Mouse (Mus musculus) ovary, postnatal 36 days (tissue): ENCODE results near the gene Tmem179b.

Source experiments
- DNase-seq: peaks from one replicate; pipeline ENCODE4 v3.0.0; 2022; ENCODE audit warnings: low spot score, mixed read lengths

Tmem179b gene

DNA sequence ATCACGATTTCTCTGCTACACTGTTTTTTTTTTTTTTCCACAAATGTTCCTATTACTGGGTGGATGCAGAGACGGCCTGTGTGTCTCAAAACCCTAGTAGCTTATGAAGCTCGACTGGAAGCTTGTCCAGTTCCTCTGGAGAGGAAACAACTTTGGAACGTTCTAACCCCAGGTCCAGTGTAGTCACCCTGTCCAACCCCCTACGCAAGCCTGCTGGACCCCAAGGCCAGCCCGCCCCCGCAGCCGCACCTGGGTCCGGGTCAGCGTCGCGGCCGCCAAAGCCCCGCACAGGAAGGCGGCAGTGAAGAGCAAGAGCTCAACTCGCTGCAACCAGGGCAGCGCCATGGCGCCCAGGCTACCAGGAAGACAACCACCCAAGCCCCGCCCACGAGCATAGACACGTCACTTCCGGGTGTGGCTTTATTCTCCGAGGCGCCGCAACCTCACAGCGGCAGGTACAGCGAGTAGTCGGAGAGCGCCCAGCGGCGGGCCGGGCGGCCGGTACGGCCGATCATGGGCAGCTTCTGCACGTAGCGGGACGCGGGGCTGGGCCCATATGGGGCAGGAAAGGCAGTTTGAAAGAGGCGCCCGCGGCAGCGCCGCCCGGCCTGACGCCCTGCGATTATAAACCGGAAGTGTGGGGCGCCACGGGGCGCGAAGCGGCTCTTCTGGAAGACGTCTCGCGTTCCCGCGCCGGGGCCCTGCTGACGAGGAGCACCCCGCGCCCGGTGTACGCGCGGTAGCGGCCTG, at the start of gene Tmem179b:
Gene Tmem179b (minus strand): TSS at position 382 of the 750 bp plus-strand sequence.
- DNase-seq = peak; percentile 96

GRCm38 (mm10) chr19:8822696-8823095, 48.4 kb upstream of the Tmem179b start:
- no peak for DNase-seq

DNA sequence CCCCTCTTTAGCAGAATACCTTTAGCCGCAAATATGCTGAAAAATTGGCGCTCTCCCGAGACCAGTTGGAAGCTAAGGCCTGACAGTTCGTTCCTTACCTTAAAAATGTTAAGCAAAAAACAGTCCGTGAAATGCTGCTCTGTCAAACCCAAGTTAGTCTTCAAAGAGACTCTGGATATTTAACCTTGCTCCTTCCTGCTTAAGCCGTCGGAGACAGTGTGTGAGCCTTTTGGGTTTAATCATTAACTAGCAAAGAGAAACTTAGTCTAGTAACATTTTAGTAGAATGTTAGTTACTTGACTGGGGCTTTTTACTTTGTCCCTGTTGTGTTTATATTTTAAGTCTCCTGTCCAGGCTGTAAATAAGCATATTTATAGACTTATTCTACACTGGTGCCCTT, 46.9 kb upstream of the Tmem179b start:
- no peak for DNase-seq

GRCm38 (mm10) chr19:8820424-8820956, 46.2 kb upstream of the Tmem179b start:
- no peak for DNase-seq

GRCm38 (mm10) chr19:8819596-8820423, 45.5 kb upstream of the Tmem179b start, which contains the start of gene Hnrnpul2:
Gene Hnrnpul2, plus strand, starts transcription at chr19:8820010.
- peak; percentile 98 for DNase-seq

GRCm38 (mm10) chr19:8818801-8819595, 44.7 kb upstream of the Tmem179b start, which contains the start of gene Ttc9c:
Gene Ttc9c, minus strand, starts transcription at chr19:8819333.
- DNase-seq = peak; percentile 94

DNA sequence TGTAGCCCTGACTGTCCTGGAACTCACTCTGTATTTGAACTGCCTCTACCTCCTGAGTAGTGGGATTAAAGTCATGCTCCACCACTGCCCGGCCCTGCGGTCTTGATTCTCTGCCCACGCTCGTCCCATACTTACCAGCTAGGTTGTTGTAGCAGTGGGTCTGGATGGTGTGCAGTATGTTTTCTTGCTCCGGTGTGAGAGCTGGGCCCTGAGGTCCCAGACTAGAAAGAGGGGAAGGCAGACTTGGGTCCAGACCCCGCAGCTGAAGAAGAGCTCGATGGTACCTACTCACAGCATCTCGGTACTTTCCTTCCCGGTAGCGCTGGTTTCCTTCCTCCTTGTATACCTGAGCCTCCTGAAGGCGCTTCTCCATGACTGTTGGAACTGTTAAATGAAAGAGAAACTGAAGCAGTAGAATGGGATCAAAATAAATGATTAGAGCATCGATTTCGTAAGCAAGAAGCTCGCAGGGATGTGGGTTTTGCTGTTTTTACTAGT, 44.1 kb upstream of the Tmem179b start:
- no peak for DNase-seq

DNA sequence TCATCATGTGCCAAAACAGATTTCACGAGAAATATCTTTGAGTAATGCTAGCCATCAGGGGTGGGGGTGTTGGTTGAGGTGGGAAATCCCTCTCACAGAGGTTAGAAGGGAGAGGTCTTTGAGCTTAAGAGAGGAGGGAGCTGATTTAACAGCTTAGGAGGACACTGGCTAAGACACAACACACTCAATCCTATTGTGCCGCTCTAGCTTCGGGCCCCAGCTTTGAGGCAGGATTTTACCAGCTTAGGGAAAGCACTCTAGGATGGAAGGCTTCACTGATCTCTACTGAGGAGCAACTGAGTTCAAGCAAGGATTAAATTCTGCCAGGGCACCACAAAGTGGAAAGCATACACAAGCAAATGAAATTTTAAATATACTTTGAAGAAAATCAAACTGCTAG, 42.7 kb upstream of the Tmem179b start:
- no peak for DNase-seq

DNA sequence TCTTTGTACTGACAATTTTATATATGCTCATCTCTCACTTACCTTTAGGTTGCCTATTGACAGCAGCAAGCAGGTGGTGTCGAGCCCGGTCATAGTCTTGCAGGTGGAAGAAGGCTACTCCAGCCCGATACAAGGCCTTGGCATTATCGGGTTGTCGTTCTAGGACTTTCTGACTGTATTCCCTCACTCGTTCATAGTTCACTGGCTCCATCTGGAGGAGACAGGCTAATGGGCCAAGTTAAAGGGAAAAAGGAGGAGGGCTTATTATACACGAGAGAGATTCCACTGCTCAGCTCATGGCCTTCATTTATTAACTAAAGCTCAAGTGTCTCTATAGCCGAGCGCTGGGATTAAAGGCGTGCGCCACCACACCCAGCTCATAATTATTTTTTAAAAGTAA, 41.5 kb upstream of the Tmem179b start:
- DNase-seq = no peak

DNA sequence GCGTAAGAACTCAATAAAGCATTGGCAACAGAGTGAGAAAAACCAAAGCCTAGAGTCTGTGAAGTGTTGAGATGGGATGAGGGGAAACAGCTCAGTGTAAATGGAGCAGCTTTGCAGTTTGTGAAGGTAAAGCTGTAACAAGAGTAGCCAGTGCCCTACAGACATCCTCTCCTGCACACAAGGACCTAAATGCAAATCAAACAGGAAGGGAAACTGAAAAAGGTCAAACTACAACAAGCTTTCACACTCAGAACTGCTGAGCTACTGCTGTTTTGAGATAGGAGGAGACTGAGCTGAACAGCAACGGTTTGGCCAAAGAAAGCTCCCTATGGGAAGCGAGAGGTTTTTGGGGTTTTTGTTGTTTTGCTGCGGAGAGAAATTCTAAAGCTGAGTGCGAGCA, 32.5 kb upstream of the Tmem179b start:
- DNase-seq = no peak

GRCm38 (mm10) chr19:8803879-8804660, 29.8 kb upstream of the Tmem179b start:
- DNase-seq = no peak

DNA sequence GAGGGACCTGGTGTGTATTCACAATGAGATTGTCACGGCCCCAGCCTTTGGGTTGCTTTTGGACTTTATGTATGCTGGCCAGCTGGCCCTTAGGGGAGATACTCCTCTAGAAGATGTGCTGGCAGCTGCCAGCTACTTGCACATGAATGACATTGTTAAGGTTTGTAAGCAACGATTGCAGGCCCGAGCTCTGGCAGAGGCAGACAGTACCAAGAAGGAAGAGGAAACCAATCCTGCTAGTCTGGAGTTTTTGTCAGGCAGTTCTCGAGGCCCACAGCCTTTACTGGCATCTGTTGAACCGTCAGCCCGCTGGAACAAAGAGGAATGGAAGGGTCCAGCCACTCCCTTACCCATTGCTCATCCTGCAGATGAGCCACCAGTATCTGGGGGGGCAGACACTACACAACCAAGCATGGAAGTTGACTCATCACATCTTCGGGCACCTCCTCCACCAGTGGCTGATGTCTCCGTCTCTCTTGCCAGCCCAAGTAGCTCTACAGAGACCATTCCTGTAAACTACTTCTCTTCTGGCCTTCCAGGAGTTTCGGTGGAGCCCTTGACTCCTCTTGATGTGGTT, 29.0 kb upstream of the Tmem179b start:
- DNase-seq = no peak

DNA sequence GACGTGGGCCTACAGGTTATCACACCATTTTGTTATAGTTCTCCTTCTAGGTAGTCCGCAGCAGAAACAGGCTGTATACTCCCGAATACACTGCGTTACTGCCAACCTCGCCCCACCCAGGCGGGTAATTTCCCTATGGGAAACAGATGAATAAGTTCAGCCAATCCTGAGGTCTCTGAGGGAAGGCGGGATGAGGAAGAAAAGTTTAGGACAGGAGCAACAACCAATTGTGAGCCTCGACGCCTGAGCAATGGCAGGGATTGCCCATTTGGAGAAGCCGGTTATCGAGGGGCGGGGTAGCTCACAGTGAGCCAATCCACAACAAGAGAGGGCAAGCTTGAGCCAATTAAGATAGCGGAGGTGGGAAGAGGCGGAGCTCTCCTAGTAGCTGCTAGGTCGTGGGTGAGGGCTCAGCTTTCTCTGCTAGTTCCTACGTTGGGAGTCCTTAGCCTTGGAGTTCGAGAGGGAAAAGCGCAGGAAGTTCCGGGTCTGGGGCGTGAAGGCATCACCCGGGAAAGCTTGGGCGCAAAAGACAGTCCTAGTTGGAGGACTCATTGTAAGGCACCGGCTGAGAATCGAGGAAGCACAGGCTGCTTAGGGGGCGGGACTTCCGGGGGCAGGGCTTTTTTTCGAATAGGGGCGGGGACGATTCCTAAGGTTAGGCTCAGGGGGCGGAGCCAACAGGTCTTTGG, 28.0 kb upstream of the Tmem179b start, which contains the start of gene Zbtb3:
Gene Zbtb3 (plus strand): TSS at position 426 of the 692 bp plus-strand sequence.
- DNase-seq = peak; percentile 87

DNA sequence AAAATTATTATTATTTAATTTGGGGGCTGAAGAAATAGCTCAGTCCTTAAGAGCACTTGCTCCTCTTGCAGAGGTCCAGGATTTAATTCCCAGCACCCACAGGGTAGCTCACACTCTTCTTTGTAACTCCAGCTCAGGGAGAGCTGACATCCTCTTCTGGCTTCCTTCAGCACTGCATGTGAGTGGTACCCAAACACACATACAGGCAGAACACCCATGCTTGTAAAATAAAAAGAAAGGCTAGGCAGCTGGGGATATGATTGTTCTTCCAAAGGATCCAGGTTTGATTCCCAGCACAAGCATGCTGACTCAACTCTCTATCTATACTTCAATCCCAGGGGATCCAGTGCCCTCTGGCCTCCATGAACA, 24.7 kb upstream of the Tmem179b start:
- no peak for DNase-seq

DNA sequence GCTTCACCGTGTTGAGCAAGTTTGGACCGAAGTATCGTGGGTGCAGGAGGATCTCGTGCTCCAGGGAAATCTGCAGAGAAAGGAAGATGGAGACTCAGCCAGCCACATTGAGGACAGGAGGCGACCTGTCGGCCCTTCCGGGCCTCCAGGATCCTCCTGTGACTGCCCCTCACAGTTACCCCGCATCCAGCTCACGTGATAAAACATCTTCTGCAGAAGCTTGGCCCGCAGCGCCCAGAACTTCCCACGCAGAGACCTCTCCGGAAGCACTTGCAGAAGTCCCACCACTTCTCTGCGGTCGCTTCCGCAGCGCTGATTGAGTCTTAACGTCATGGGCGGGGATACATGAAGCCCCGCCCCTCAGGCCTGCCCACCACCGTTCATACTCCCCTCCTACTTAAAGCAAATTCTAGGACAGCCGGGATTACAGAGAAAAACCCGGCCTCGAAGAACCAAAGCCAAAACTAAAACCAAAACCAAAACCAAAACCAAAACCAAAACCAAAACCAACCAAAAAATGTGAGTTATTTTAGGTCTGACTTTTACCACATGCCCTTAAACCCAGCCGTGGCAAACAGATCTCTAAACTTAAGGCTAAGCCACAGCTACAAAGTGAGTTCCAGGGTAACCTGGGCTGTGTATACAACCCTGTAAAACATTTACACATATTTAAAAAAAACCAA, 24.1 kb upstream of the Tmem179b start, which contains the start of gene Polr2g:
Gene Polr2g (minus strand): TSS at position 314 of the 683 bp plus-strand sequence.
- DNase-seq = peak; percentile 89

DNA sequence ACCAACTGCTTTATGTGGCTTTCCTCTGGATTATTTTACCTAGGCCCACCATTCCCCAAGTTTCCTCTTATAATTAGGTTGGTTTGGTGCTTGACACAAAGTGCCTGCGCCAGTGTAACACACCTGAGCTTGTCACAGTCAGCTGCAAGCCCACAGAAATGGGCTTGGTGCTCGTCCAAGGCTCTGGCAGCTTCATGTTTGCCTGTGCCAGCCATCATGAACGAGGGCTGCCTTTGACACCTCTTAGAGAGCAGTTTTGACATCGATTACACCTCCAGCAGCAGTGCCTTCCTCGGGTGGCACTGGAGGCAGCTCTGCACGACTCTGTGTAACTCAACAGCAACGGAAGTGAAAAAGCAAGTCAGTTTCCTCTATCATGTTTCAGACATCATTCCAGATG, 15.9 kb upstream of the Tmem179b start:
- DNase-seq = no peak

- DNase-seq = no peak
These were observed 14.9 kb upstream of the Tmem179b start for GRCm38 (mm10) chr19:8789171-8789570.

DNA sequence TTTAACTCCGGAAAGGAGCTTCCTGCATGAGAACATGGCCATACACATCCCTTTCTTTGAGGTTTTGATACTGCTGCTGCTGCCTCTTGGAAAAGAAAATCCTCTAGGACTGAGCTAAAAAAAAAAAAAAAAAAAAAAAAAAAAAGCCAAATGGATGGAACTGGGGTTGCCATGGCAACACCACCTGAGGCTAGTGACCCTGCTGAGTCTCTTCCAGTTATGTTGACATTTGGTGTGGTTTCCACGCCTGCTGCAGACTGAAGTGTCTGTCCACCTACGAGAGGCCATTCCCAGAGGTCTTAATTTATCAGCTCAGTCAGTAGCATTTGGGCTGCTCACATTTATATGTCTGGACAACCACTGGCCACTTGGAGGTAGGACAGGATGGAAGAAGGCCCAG, 14.3 kb upstream of the Tmem179b start:
- no peak for DNase-seq
